Mouse (Mus musculus): Measurements from ENCODE around the gene Bpifb2.
"Not testable (repeated sequence)": the region's sequence is repeated elsewhere in the genome, so short reads cannot be mapped to it uniquely, and the experiment has no call there.

Gene Bpifb2

DNA sequence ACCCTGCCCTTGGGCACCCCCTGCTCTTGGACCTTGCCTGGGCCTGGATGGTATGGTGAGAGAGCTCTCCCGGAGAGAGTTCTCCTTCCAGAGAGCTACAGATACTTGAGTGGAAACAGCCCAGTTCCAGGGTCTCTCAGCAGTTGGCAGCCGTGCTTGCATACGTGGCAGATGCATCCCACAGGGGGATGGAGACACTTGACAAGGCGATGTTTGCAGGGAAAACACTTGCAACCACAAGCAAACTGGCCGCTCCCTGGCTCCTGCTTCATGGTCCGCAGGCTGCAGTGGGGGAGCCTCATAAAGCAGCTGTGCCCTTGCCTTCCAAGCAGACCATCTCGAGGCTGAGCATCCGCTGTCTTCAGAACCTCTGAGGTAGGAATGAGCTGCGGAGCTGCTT, at the start of gene Bpifb2:
Bpifb2 (plus strand) TSS at position 301 of the 400 bp plus-strand sequence.
- no peak for DNase-seq (ENCODE audit: low spot score in 2 of 2)

- DNase-seq (ENCODE audit: low spot score in 2 of 2) = not testable (repeated sequence)
Observed at GRCm38 (mm10) chr2:153825900-153826299, 48.9 kb upstream of the Bpifb2 start.

- no peak for DNase-seq (ENCODE audit: low spot score in 2 of 2)
Observed at GRCm38 (mm10) chr2:153827171-153827830, 47.5 kb upstream of the Bpifb2 start.

GRCm38 (mm10) chr2:153828704-153829103, 46.1 kb upstream of the Bpifb2 start:
- no peak for DNase-seq (ENCODE audit: low spot score in 2 of 2)

GRCm38 (mm10) chr2:153833291-153833690, 41.6 kb upstream of the Bpifb2 start:
- no peak for DNase-seq (ENCODE audit: low spot score in 2 of 2)

DNA sequence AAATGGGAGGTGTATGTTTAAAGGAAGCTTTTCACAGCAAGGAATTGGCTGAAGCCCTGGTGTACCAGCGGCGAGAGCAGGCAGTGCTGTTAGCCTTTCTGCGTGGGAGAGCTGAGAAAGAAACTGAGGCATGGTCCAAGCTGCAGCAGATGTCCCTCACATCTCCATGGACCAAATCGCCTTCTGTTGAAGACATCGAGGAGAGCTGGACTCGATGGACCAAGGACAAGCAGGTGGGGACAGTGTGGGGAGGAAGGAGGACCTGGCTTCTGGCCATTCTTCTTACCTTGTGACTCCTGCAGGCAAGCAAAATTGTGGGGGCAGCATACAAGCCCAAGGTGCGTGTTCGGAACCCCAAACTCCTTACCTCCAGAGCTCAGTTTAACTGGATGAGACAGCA, 32.0 kb upstream of the Bpifb2 start:
- DNase-seq (ENCODE audit: low spot score in 2 of 2) = no peak

GRCm38 (mm10) chr2:153848389-153848788, 26.5 kb upstream of the Bpifb2 start:
- DNase-seq (ENCODE audit: low spot score in 2 of 2) = no peak

DNA sequence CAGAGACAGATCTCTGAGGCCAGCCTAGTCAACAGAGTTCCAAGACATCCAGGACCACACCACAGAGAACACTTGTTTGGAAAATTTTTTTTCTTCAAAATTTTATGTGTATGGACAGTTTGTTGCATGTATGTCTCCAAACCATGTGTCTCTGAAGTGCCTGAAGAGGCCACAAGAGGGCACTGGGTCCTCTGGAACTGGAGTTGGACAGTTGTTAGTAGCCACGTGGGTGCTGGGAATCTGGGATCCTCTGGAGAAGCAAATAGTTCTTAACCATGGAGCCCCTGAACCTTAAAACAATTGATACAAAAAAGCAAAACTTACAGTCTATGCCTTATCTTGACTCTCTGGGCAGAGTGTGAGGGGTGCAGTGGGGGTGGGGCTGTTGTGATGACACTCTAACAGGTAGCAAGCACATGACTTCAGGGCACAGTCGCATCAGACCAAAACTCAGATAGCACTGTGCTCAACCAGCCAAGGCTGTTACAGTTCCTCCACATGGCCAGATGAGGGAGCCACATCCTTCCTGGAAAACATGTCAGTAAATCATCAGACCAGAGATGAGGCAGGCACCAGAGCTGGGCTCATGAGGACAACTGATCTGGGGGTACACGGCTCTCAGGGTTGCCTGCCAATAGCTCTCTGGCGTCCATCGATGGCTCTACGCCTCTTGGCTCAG, 24.4 kb upstream of the Bpifb2 start:
- DNase-seq (ENCODE audit: low spot score in 2 of 2) = no peak

DNA sequence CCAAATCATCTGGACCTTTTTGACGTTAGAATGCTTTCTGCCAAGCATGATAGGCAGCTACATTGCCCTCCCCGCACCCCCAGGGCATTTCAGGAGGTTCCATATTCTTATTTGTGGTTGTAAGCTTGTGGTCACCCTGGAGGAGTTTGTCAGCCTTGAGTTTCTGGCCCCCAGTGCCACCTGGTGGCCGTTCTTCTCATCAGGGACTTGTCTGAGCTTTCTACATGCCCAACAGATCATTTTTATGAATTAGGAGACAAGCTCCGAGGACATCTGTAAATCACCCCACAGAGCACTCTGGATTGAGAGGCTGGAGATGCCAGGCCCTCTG, 23.9 kb upstream of the Bpifb2 start:
- DNase-seq (ENCODE audit: low spot score in 2 of 2) = peak; percentile 12 to 42

DNA sequence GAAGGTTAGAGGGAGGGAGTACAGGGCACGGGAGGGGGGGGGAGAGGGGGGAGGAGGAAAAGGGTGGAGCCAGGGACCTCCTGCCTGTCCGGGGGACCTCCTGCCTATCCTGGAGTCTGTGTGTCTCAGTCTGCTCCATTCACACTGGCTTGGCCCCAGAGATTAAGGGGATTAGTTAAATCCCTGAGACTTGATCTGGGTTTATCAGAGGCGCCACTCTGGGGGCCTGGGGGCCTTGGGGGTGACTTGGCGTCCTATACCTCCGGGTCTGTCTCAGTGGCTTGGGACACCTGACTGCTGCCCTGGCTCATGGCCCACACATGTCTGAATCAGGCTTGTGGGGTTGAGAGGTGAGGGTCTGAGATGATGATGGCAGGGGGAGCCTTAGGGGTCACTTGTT, 21.3 kb upstream of the Bpifb2 start:
- DNase-seq (ENCODE audit: low spot score in 2 of 2) = no peak

GRCm38 (mm10) chr2:153859581-153859980, 15.3 kb upstream of the Bpifb2 start:
- no peak for DNase-seq (ENCODE audit: low spot score in 2 of 2)

- DNase-seq (ENCODE audit: low spot score in 2 of 2) = no peak
Observed at GRCm38 (mm10) chr2:153860315-153860714, 14.5 kb upstream of the Bpifb2 start.

DNA sequence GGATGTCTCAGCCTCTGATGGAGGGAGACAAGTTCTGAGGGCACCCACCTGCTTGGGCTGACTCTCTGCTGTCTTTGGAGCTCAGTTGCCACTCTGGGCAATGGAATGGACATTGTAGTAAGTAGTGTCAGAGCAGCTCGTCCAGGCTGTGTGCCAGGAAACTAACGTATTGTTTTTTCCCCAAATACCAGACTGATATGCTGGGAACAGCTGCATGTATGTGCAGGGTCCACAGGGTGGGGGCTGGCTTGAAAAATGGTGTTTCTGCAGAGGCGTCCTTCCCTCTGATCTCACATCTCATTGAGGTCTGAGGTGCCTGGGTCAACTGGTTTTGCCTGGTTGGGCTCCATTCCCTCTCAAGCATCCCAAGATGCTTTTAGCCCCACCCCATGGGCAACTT, 14.1 kb upstream of the Bpifb2 start:
- no peak for DNase-seq (ENCODE audit: low spot score in 2 of 2)

GRCm38 (mm10) chr2:153861960-153862359, 12.9 kb upstream of the Bpifb2 start:
- no peak for DNase-seq (ENCODE audit: low spot score in 2 of 2)

- no peak for DNase-seq (ENCODE audit: low spot score in 2 of 2)
Observed at GRCm38 (mm10) chr2:153870984-153871383, 3.9 kb upstream of the Bpifb2 start, which contains the start of gene Sun5. Gene Sun5 (minus strand): TSS chr2:153871084.

DNA sequence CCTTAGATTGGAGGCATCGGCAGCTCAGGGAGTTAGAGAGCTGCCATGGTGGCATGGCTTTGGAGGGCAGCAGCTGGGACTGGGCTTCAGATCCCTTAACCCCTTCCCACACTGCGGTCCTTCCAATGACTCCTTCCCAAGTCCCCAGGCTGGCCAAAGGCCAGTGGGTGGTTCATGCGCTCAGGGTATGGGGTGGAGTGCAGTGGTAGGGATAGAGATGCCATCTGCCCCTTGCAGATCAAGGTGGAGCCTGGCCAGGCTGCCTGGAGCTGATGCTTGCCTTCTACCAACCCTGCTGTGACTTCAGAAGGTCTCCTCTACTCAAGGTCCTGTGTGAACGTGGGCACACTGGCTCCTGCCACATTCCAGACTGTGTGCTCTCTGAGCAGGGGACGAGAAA, 24.3 kb downstream of the Bpifb2 start:
- DNase-seq (ENCODE audit: low spot score in 2 of 2) = no peak

DNA sequence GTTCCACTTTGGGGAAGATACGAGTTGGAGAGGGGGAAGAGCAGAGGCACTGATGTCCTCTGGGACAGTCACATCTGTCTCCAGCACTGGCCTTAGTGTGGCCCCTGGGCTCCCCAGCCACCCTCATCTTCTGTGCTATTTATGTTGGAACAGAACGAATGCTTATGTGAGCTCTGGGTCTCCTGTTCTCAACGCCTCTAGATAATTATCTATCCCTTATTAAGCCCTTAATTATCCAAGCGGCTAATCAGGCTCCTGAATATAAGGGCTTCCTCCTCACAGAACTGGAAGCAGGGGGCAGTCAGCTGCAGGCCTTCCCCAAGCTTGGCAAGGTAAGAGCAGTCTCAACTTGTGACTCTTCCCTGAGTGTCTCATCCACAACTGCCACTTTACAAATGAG, 25.2 kb downstream of the Bpifb2 start, which contains the start of gene Bpifb6:
Bpifb6 (plus strand) TSS at position 301 of the 400 bp plus-strand sequence.
- no peak for DNase-seq (ENCODE audit: low spot score in 2 of 2)

GRCm38 (mm10) chr2:153902726-153903125, 27.9 kb downstream of the Bpifb2 start:
- DNase-seq (ENCODE audit: low spot score in 2 of 2) = no peak

- no peak for DNase-seq (ENCODE audit: low spot score in 2 of 2)
Observed at GRCm38 (mm10) chr2:153906626-153907025, 31.8 kb downstream of the Bpifb2 start.

DNA sequence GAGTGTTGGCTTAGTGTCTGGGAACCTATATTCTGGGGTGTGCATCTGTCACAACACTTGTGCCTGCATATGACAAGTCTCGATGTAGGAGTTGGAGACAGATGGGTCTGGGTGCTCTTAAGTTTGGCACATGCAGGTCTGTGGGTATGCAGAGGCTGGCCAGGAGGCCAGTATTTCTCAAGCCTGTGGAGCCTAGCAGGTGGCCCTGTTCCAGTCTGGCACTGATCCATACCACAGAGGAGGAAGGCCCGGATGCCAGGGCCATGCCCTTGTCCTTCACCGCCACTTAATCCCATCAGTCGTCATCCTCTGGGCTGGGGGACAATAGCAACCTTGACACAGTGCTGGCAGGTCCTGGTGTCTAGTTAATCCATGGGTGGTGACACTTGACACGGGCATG, 39.3 kb downstream of the Bpifb2 start:
- DNase-seq (ENCODE audit: low spot score in 2 of 2) = no peak

DNA sequence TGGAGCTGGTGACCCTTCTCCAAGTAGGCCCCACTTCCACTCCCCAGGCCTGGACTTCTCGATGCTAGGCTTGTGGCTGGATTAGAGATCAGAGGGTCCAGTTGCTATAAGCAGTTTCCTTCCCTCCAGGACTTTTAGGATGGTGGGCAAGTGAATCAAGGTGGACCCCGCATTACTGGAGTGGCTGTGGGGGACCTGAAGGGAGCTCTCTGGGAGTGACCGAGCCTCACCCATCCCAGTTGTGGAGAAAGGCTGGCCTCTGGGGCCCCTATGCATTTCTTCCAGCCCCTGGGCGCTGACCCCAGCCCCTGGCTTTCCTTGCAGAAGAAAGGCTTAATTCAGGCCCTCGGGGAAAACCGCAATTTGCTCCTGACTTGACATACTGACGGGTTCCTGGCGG, 43.1 kb downstream of the Bpifb2 start, which contains the start of gene Bpifb3:
Bpifb3 (plus strand) TSS at position 301 of the 400 bp plus-strand sequence.
- no peak for DNase-seq (ENCODE audit: low spot score in 2 of 2)

DNA sequence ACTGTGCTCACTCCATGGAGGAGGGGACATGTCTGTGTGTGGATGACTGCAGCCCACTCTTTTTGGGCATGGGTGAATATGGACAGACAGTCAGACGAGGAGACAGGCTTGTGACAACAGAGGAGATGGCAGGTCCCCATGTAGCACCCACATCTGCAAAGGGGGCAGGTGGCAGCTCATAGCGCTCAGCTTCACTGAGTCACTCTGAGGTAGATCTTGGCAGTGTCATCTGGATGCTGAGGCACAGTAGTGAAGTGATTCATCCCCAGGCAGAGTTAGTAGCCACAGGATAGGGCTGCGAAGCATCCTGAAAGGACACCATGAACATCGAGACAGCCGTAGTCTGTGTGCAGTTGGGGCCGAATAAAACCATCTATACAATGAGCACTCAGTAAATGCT, 46.4 kb downstream of the Bpifb2 start:
- no peak for DNase-seq (ENCODE audit: low spot score in 2 of 2)

- peak; percentile 12 to 44 for DNase-seq (ENCODE audit: low spot score in 2 of 2)
Observed at GRCm38 (mm10) chr2:153929871-153930413, 55.1 kb downstream of the Bpifb2 start.

Data from thymus, postnatal 10 days (tissue).